Mouse (Mus musculus) kidney, adult 2 months (tissue): ENCODE results near the gene H2-Aa.

Experiments used
- CTCF ChIP-seq: fragments of 200-500 bp; conservative IDR thresholded peaks from 2 replicates; pipeline ENCODE4 v1.5.1; 2011; ENCODE audit warnings: low read depth, mild to moderate bottlenecking, control low read depth, low read length, moderate library complexity, mixed read lengths; ENCODE audit not compliant: insufficient read depth, insufficient read length
- POLR2A ChIP-seq: fragments of 200-500 bp; IDR thresholded peaks from one replicate; pipeline ENCODE4 v1.6.1; 2011; ENCODE audit warnings: low read depth, low read length, control low read depth

DNA sequence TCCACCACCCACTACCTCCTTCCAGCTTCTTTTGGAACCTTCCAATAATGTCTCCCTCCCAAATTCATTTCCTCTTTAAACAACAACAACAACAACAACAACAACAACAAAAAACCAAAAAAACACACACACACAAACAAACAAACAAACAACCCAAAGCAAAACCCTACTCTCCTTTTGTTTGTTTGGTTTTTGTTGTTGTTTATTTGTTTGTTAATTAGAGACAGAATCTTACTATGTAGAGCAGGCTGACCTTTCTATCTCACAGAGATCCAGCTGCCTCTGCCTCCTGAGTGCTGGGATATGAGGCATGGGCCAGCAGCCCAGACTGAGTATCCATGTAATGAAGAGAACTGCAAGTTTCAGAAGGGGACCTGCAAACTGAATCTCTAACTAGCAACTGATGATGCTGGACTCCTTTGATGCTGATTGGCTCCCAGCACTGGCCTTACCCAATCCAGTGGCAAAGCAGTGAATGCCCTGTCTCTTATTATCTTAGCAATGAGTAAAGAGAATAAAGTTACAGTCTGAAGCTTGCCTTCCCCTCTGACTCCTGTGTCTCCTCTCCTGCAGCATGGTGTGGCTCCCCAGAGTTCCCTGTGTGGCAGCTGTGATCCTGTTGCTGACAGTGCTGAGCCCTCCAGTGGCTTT lies 17.9 kb upstream of the H2-Aa start, which contains the start of gene H2-Eb1:
- TF ChIP-seq CTCF (no peak), POLR2A (no peak)
